Mouse (Mus musculus) hindbrain, postnatal 0 days (tissue): ENCODE results near the gene Mrpl38. TPM values are rescaled to one million over a fixed set of nuclear protein-coding genes. Genes with fewer than 3 reads are reported as not detected.
"Not testable (repeated sequence)": the region's sequence is repeated elsewhere in the genome, so short reads cannot be mapped to it uniquely, and the experiment has no call there.

ENCODE experiments used
- ATAC-seq: fragments of 200-750 bp; cut with Nextera tagmentation; 2 replicates; pipeline ENCODE4 v1.8.0; 2017; ENCODE audit warnings: mild to moderate bottlenecking, moderate TSS enrichment, moderate library complexity
- DNase-seq: peaks from one replicate; pipeline ENCODE4 v3.0.0-alpha.2; 2015; ENCODE audit warnings: low spot score
- H3K27ac ChIP-seq: fragments of 300-500 bp; sonication (generic); 2 replicates; pipeline ENCODE4 v1.5.1; 2014; ENCODE audit warnings: mild to moderate bottlenecking
- H3K27me3 ChIP-seq: fragments of 300-500 bp; sonication (generic); 2 replicates; pipeline ENCODE4 v1.6.1; 2014; ENCODE audit warnings: low read length, mixed read lengths; ENCODE audit not compliant: insufficient read depth
- H3K36me3 ChIP-seq: fragments of 300-500 bp; sonication (generic); 2 replicates; pipeline ENCODE4 v1.6.1; 2014; ENCODE audit warnings: low read length, mixed read lengths; ENCODE audit not compliant: insufficient read depth
- H3K4me1 ChIP-seq: fragments of 300-500 bp; sonication (generic); 2 replicates; pipeline ENCODE4 v1.6.1; 2014; ENCODE audit warnings: antibody characterized with exemption, low read length, mixed read lengths; ENCODE audit not compliant: insufficient read depth
- H3K4me2 ChIP-seq: fragments of 300-500 bp; sonication (generic); 2 replicates; pipeline ENCODE4 v1.6.1; 2014; ENCODE audit warnings: low read depth, mild to moderate bottlenecking, low read length, moderate library complexity, mixed read lengths
- H3K4me3 ChIP-seq: fragments of 300-500 bp; sonication (generic); 2 replicates; pipeline ENCODE4 v1.5.1; 2014; ENCODE audit warnings: low read length
- H3K9ac ChIP-seq: fragments of 300-500 bp; sonication (generic); replicated peaks from 2 replicates; pipeline ENCODE4 v1.6.1; 2014; ENCODE audit warnings: mild to moderate bottlenecking, low read length, moderate library complexity, mixed read lengths
- H3K9me3 ChIP-seq: fragments of 300-500 bp; sonication (generic); 2 replicates; pipeline ENCODE4 v1.6.1; 2016; ENCODE audit warnings: low read length, mixed read lengths
- CTCF ChIP-seq: IDR thresholded peaks from 2 replicates; pipeline ENCODE4 v1.5.1; 2016; ENCODE audit warnings: antibody characterized with exemption, control low read depth, low read depth
- WGBS: fragments of 180-500 bp; shearing (Covaris S2); extraction: QIAGEN DNeasy Blood & Tissue Kit; methylation state at CpG from one replicate; pipeline ENCODE4 v1.1.7; 2014; 5-methylcytosine and 5-hydroxymethylcytosine counted together
- polyA plus RNA-seq: library from polyadenylated mRNA; unstranded; fragments of >200 nt; fragmentation: Nextera tagmentation; extraction: Ambion mirVana; gene quantifications from 2 replicates; pipeline ENCODE4 v1.2.1, GENCODE M21; 2015
- total RNA-seq: library from RNA; depleted of rRNA; stranded (reverse); fragments of >200 nt; gene quantifications from 2 replicates; pipeline ENCODE4 v1.2.3, GENCODE M21; 2014

Gene Mrpl38
- total and polyA plus RNA-seq, 2 experiments from 2014 or later = 71.9 to 94.0 TPM

DNA sequence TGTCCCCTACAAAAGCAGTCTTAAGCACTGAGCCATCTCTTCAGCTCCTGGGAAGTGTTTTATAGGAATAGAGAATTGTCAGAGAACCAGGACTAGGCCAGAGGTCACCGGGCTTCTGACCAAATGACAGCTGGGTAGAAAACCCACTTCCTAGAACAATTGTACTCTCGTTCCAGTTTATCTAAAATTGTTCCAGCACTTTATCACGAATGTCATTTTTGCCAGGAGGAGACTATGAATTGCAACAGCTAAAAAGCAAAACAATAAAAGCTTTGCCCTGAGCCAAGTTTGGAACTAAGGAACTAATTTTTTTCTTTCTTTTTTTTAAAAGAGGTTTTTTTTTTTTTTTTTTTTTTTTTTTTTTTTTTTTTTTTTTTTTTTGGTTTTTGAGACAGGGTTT is 43.1 kb downstream of the Mrpl38 start:
- Histone ChIP-seq H3K9ac (no peak overlapping the region), H3K4me1 (no peaks in the 10 kb centered on the region), H3K4me2 (no peak overlapping the region), H3K4me3 (no peak overlapping the region), H3K36me3 (no peaks in the 10 kb centered on the region), H3K9me3 (no peaks in the 10 kb centered on the region), H3K27me3 (no peaks in the 10 kb centered on the region), H3K27ac (no peak overlapping the region)
- DNase-seq = no peak
- ATAC-seq = no peak
- WGBS = 58% methylated on average over 3 of the region's 3 CpGs
- no peak for TF ChIP-seq CTCF

DNA sequence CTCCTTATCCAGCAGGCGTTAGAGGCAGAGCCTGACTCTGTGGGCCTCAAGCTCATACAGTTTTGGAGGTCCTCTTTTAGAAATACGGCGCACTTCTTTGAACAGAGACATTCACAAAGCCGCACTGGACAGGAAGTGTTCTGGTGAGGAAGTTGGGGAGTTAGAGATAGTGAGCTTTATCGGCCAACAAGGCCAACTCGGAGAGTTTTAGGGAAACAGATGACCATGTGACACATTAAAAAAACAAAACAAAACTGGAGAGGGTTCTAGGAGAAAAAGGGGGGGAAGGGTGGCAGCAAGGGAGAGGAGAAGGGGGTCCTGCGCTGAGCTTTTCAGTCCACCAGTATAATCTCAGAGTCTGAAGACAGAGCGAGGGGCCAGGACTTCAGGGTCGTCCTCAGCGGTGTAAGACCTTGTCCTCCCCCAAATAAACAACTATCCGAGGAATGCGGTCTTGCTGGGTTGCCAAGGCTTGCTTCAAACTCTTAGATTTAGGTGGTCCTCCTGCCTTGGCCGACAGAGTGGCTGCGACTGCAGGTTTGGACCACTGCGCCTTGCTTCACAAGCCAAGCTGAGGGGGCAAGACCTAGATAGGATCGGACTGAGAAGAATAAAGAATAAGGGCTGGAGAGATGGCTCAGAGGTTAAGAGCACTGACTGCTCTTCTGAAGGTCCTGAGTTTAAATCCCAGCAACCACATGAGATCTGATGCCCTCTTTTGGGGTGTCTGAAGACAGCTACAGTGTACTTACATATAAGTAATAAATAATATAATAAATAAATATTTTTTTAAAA is 44.7 kb downstream of the Mrpl38 start:
- Histone ChIP-seq H3K9ac (no peak overlapping the region), H3K36me3 (no peaks in the 10 kb centered on the region), H3K27ac (no peak overlapping the region), H3K4me3 (no peak overlapping the region), H3K9me3 (no peaks in the 10 kb centered on the region), H3K27me3 (no peaks in the 10 kb centered on the region), H3K4me1 (no peaks in the 10 kb centered on the region), H3K4me2 (no peak overlapping the region)
- 69% methylated on average over 16 of the region's 16 CpGs for WGBS
- TF ChIP-seq CTCF = no peak
- ATAC-seq (no peak), DNase-seq (no peak)

DNA sequence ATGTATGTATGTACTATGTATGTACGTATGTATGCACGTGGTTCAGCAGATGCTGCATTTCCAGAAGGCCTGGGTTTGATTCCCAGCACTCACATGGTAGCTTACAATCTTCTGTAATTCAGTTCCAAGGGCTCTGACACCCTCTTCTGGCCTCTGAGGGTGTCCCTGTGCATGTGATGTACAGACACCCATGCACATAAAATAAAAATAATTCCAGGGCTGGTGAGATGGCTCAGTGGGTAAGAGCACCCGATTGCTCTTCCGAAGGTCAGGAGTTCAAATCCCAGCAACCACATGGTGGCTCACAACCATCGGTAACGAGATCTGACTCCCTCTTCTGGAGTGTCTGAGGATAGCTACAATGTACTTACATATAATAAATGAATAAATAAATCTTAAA is 45.7 kb downstream of the Mrpl38 start:
- not testable (repeated sequence) for ATAC-seq, H3K4me1 ChIP-seq, H3K27me3 ChIP-seq, H3K36me3 ChIP-seq, H3K9ac ChIP-seq, H3K4me2 ChIP-seq, H3K27ac ChIP-seq, H3K4me3 ChIP-seq, H3K9me3 ChIP-seq, DNase-seq
- WGBS = 94% methylated on average over 6 of the region's 6 CpGs

DNA sequence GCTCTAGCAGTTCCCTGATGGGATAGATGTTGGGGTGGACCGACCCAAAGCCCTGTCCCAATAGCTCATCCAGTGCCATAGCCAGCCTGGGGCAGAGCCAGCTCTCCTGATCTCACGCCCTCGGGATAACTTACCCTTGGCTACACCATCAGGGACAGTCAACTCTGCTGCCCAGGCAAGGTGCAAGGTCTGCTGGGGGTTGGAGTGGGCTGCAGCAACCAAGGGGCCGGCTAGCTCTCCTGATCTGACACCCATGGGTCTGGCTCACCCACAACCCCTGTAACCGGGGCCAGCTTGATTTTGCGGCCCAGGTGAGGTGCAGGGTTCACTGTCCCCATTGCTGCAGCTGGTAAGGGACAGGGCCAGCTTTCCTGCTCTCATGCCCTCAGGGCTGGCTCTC is 47.1 kb downstream of the Mrpl38 start:
- no peak overlapping the region for H3K9ac ChIP-seq
- no peak overlapping the region for H3K4me3 ChIP-seq
- no peaks in the 10 kb centered on the region for H3K27me3 ChIP-seq
- H3K36me3 ChIP-seq = no peaks in the 10 kb centered on the region
- no peaks in the 10 kb centered on the region for H3K9me3 ChIP-seq
- no peak for DNase-seq
- WGBS = 84% methylated on average over 6 of the region's 6 CpGs
- no peak for TF ChIP-seq CTCF
- no peak for ATAC-seq
- no peak overlapping the region for H3K4me2 ChIP-seq
- H3K4me1 ChIP-seq = no peaks in the 10 kb centered on the region
- H3K27ac ChIP-seq = no peak overlapping the region

DNA sequence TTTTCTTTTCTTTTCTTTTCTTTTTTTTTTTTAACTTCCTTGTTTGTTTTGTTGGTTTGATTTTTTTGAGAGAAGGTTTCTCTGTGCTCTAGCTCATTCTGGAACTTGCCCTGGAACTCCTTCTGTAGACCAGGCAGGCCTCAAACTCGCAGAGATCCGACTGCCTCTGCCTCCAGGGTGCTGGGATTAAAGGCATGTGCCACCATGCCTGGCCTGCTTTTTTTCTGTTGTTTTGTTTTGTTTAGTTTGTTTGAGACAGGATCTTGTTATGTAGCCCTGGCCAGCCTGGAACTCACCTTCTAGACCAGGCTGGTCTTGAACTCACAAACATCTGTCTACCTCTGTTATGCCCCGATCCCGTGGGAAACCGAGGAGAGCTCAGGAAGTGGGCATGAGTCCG is 49.1 kb downstream of the Mrpl38 start:
- 92% methylated on average over 6 of the region's 6 CpGs for WGBS
- no peak for TF ChIP-seq CTCF

DNA sequence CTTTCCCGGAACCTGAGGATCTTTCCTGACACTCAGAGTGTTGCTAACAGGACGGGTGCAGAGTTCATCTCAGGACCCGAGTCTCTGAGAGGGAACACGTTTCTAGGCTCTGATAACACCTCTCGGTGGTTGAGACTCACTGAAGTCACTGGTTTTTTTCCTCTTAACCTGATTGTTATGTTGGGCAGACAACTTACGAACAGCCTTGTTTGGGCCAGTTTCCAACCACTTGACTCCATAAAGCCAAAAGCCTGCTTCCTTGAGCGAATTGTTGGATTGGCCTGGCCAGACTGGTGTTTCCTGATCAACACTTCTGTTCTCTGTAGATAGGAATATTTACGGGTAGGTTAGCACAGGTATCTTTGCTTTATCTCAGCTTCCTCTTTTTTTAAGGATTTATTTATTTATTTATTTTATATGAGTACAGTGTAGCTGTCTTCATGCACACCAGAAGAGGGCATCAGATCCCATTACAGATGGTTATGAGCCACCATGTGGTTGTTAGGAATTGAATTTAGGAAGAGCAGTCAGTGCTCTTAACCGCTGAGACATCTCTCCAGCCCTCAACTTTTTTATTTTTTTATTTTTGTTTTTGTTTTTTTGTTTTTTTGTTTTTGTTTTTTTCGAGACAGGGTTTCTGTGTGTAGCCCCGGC is 49.8 kb downstream of the Mrpl38 start:
- DNase-seq = no peak

More for the DNA sequence above, 49.1 kb downstream of the Mrpl38 start:
- H3K27ac ChIP-seq = no peak overlapping the region
- no peaks in the 10 kb centered on the region for H3K36me3 ChIP-seq
- no peak for DNase-seq
- H3K9me3 ChIP-seq = no peaks in the 10 kb centered on the region
- no peak for ATAC-seq
- no peak overlapping the region for H3K4me3 ChIP-seq
- peaks cover 8% of the 10 kb centered on the region; the same call in 1 of the 2 replicates for H3K4me1 ChIP-seq
- no peak overlapping the region for H3K4me2 ChIP-seq
- no peaks in the 10 kb centered on the region for H3K27me3 ChIP-seq
- no peak overlapping the region for H3K9ac ChIP-seq

DNA sequence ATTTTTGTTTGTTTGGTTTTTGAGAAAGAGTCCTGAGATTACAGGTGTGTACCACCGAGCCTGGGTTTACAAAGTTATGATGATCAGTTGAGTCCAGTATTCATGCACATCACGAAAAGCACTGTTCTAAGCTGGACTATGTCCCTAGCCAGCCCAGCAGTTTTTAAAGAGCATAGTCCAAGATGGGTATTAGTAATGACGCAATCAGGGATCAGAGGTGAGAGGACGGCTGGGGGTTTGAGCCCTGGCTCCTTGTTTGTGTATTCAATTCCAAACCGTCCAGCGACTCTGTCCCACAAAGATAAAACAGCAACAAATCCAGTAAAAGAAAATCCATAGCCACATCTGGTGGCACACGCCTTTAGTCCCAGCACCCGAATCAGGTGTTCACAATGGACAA is 50.5 kb downstream of the Mrpl38 start:
- DNase-seq (no peak), ATAC-seq (no peak)
- H3K27me3 ChIP-seq = no peaks in the 10 kb centered on the region
- no peaks in the 10 kb centered on the region for H3K9me3 ChIP-seq
- peaks cover 8% of the 10 kb centered on the region; the same call in 1 of the 2 replicates for H3K4me1 ChIP-seq
- no peak overlapping the region for H3K4me2 ChIP-seq
- H3K27ac ChIP-seq = no peak overlapping the region
- no peak for TF ChIP-seq CTCF
- H3K9ac ChIP-seq = no peak overlapping the region
- peaks cover 6% of the 10 kb centered on the region for H3K36me3 ChIP-seq
- no peak overlapping the region for H3K4me3 ChIP-seq
- WGBS = 80% methylated on average over 8 of the region's 8 CpGs

More for the DNA sequence above, 49.8 kb downstream of the Mrpl38 start:
- WGBS = 84% methylated on average over 11 of the region's 11 CpGs
- no peak for ATAC-seq
- Histone ChIP-seq H3K4me3 (no peak overlapping the region), H3K27me3 (no peaks in the 10 kb centered on the region), H3K4me2 (no peak overlapping the region), H3K36me3 (no peaks in the 10 kb centered on the region), H3K27ac (no peak overlapping the region), H3K9ac (no peak overlapping the region), H3K4me1 (peaks cover 8% of the 10 kb centered on the region; the same call in 1 of the 2 replicates), H3K9me3 (no peaks in the 10 kb centered on the region)
- peak; percentile 31 for TF ChIP-seq CTCF
